Mouse (Mus musculus) embryo, embryonic 10.5 days (tissue): ENCODE measurements at regions not wholly inside any gene's neighbourhood (a gene's known extent, or its start where the extent isn't known, plus 50 kb on each side); places are given as distances from the start of the nearest gene placed in this dataset.

ENCODE experiments used
- DNase-seq: peaks from one replicate; pipeline ENCODE4 v3.0.0-alpha.2; 2015; ENCODE audit warnings: low spot score

DNA sequence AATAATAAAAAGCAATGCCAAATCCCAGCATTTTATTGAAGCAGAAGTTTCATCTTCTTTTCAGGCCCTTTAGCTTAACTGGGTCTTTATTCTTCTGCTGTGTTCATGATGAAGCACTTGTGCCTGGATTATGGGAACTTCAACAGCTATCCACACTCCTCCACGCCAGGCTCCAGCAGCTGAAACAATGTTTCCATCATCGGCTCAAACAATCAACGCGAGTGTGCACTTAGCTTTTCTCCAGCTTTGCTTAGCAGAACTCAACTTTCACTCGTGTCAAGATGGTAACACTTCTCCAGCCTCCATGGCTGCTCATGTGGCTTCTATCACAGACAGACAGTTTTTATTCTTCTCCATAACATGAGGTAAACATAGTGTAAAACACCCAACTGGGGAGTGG is 143.8 kb upstream of the Mdm1 start:
- no peak for DNase-seq

GRCm38 (mm10) chr10:118000591-118000990 is 141.0 kb upstream of the Mdm1 start:
- DNase-seq: no peak

DNA sequence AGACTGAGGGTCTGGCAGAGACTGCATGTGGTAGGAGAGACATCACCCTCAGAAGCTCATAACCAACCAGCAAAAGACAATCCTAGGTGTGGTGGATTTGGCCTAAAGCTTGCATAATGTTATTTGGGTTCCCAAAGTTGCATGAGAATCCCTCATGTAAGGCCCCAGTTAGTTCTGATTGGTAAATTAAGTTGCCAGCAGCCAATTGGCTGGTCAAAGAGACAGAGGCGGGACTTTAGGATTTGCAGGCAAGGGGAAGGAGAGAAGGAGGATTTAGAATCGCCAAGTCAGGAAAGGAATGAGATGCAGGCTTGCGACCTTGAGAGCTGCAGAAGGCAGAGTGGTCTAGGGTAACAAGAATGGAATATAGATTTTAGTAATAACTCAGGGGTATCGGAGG is 140.1 kb upstream of the Mdm1 start:
- DNase-seq: no peak

DNA sequence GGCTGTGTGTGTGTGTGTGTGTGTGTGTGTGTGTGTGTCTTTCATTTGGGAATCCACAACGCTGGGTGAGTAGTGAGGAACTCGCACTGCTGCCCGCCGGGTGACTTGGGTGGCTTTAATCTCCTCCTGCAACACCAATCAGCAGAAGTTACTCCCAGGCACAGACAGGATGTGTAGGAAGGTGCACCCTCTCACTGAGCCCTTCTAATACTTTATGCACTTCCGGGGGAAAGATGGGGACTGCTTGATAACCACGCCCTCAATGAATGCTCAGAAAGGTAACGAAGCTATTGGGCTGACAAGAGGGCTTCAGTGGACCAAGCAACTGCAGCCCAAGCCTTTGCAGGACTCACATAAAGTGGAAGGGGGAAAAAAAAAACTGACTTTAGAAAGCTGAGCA is 139.6 kb upstream of the Mdm1 start:
- no peak for DNase-seq

DNA sequence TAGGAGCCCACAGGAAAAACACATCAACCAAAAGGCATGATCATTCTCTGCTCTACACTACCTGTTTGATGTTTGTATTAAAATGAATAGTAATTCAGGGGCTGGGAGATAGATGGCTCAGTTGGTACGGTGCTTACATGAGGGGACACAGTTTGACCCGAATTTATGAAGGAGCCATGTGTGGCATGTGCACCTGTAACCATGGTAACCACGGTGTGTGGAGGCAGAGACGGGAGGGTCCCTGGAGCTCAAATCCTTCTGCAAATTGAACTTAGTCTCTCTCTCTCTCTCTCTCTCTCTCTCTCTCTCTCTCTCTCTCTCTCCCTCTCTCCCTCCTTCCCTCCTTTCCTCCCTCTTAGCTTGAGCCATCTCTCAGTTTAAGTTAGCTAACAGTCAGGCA is 139.1 kb upstream of the Mdm1 start:
- no peak for DNase-seq

DNA sequence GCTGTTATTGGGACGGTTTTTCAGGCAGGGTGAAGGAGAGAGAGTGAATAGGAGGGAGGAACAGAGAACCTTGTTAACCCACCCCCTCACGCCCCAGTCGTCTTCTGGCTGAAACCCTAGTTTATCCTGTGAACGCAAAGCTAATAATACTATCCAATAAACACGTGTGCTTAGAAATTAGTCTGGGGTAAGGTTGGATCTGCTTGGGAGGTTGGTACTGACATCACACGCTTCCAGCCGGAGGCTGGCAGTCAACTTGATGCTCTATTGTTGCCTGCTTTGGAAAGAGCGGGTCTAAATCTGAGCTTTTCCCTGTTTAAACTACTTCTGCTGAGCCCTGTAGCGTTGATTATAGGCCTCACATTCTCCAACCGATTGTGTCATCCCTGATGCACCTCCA is 138.4 kb upstream of the Mdm1 start:
- no peak for DNase-seq

GRCm38 (mm10) chr10:118003739-118004361 is 137.8 kb upstream of the Mdm1 start:
- no peak for DNase-seq

- DNase-seq: no peak
Observed at GRCm38 (mm10) chr10:118004362-118004958, 137.2 kb upstream of the Mdm1 start.

GRCm38 (mm10) chr10:118006827-118007550 is 134.6 kb upstream of the Mdm1 start:
- no peak for DNase-seq

- DNase-seq: no peak
Observed at GRCm38 (mm10) chr10:118007846-118008245, 133.8 kb upstream of the Mdm1 start.

- DNase-seq: no peak
Observed at GRCm38 (mm10) chr10:118011687-118012567, 129.7 kb upstream of the Mdm1 start.

DNA sequence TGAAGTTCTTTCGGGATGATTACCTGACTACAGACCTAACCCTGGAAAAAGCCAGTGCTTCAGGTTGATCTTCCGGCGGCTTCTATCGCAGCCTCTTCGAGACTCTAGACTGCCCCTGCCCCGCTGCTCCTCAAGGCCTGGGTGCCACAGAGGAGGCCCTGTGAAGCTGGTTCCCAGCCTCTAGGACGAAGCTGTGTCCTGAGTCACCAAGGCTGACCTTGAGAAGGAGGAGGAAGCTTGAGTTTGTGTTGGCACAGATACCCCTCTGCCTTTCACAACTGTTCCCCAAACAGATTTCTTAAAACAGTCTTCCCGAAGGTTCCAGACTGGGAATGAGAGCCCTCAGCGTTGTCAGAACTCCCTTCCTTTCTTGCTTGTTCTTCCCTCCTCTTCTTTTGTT is 112.8 kb upstream of the Mdm1 start:
- no peak for DNase-seq

DNA sequence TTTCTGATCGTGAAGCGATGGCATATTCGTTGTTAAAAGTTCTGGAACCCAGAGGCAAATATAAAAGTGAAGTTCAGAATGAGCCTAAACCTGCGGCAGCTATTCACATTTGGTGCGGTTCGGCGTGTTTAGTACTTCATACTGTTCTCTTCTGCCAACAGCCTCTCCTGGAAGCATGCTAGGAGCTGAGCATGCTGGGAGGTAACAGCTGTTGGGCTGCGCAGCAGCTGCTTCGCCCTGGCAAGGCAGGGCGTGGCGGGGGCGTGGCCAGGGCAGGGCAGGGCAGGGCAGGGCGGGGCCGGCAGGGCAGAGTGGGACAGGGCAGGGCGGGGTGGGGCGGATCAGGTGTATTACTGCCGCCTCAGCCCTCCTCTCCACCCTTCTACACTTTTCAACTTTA is 107.2 kb upstream of the Mdm1 start:
- DNase-seq: no peak

DNA sequence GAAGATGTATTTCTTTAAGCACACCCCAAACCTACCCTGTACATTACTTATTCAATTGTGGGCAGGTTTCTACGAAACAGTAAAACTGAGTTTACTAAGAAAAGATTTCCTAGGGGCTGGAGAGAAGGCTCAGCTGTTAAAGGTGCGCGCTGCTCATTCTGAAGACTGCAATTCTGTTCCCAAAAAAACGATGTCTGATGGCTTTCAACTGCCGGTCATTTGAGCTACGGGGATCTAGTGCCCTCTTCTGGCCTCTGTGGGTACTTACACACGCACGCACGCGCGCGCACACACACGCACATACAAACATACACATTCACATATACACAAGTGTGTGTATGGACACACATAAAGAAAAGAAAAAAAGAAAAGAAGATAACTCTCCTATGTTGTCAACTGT is 106.6 kb upstream of the Mdm1 start:
- no peak for DNase-seq

- DNase-seq: no peak
Observed at GRCm38 (mm10) chr10:118038465-118038864, 103.1 kb upstream of the Mdm1 start.

- no peak for DNase-seq
Observed at GRCm38 (mm10) chr10:118039056-118039455, 102.6 kb upstream of the Mdm1 start.

- DNase-seq: no peak
Observed at GRCm38 (mm10) chr10:118041068-118041467, 100.5 kb upstream of the Mdm1 start.

DNA sequence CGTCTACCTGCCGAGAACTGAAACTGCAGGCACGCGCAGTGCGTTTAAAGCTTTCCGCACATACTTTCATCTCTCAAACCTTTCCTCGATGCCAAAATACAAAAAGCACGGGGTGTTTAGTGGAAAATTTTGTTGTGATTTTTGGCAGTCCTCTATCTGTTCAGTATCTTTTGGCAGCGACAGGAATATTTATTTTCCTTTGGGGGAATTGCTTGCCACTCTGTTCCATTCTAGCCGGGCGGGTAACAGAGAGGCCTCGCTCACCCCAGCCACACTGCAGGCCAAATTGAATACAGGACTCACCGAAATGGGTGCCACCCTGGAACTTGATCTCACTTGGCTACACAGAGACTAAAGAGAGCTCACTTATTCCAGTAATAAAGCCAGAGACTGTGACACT is 97.8 kb upstream of the Mdm1 start:
- DNase-seq: no peak

- DNase-seq: no peak
Observed at GRCm38 (mm10) chr10:118044840-118045239, 96.8 kb upstream of the Mdm1 start.

- no peak for DNase-seq
Observed at GRCm38 (mm10) chr10:118045427-118045826, 96.2 kb upstream of the Mdm1 start.

- DNase-seq: no peak
Observed at GRCm38 (mm10) chr10:118046328-118046727, 95.3 kb upstream of the Mdm1 start.

- DNase-seq: no peak
Observed at GRCm38 (mm10) chr10:118046831-118047230, 94.8 kb upstream of the Mdm1 start.

GRCm38 (mm10) chr10:118049330-118049729 is 92.3 kb upstream of the Mdm1 start:
- no peak for DNase-seq
